Mouse (Mus musculus) neural tube, embryonic 14.5 days (tissue): ENCODE data around the gene Txndc11. TPM values are rescaled to one million over a fixed set of nuclear protein-coding genes. Genes with fewer than 3 reads are reported as not detected.

Source experiments
- microRNA-seq: library from miRNA; unstranded; fragments of <30 nt; microRNA quantifications from one replicate; pipeline ENCODE4, GENCODE M21; 2016
- polyA plus RNA-seq: library from polyadenylated mRNA; unstranded; fragments of >200 nt; fragmentation: Nextera tagmentation; extraction: Ambion mirVana; gene quantifications from 2 replicates; pipeline ENCODE4 v1.2.1, GENCODE M21; 2014

Txndc11 gene
- polyA plus RNA-seq, 1 experiment from 2014 or later: 33.0 TPM

Small RNA genes lying within 50 kb of the gene (microRNA-seq; reads per million reads assigned to microRNA genes)
- 60.9 reads per million, percentile 38 among the genes with 10 or more reads in this experiment for gene Gm23935

Other genes starting within 250 kb of the Txndc11 start
- gene Snn, start 73.7 kb downstream of the Txndc11 start, polyA plus RNA-seq: 133 and 142 TPM in 2 replicates
- gene Litaf, start 68.5 kb downstream of the Txndc11 start, polyA plus RNA-seq: 20.4 and 26.7 TPM in 2 replicates
- gene Zc3h7a, start 41.7 kb upstream of the Txndc11 start, polyA plus RNA-seq: 87.0 and 93.7 TPM in 2 replicates
- gene Rsl1d1, start 68.7 kb upstream of the Txndc11 start, polyA plus RNA-seq: 141 and 154 TPM in 2 replicates
- 53.2 and 59.1 TPM in 2 replicates for gene Gspt1, start 119.7 kb upstream of the Txndc11 start, polyA plus RNA-seq
- 0.45 TPM in 1 of 2 replicates, not detected in the other for gene Tnfrsf17, start 179.2 kb upstream of the Txndc11 start, polyA plus RNA-seq
- 20.1 and 21.5 TPM in 2 replicates for gene Snx29, start 188.3 kb upstream of the Txndc11 start, polyA plus RNA-seq